Mouse (Mus musculus) layer of hippocampus, adult 2 months (tissue): Measurements from ENCODE around the gene Slc2a5. TPM values are rescaled to one million over a fixed set of nuclear protein-coding genes. Genes with fewer than 3 reads are reported as not detected.

Source experiments
- DNase-seq, 2 experiments: peaks; one replicate each; pipeline ENCODE4 v3.0.0; 2022; ENCODE audit warnings: low spot score in 2 of 2
- H3K27ac ChIP-seq: fragments of 200-600 bp; 2 replicates; pipeline ENCODE4 v1.8.1; 2022
- H3K4me3 ChIP-seq: fragments of 200-600 bp; 2 replicates; pipeline ENCODE4 v1.8.1; 2022; ENCODE audit warnings: mild to moderate bottlenecking
- CTCF ChIP-seq: fragments of 200-600 bp; conservative IDR thresholded peaks from 2 replicates; pipeline ENCODE4 v1.8.1; 2022; ENCODE audit warnings: antibody characterized with exemption, mild to moderate bottlenecking, moderate library complexity
- long read RNA-seq, 2 experiments: library from polyadenylated mRNA; stranded (forward); transcript quantifications; one replicate each; pipeline ENCODE4 v2.0.0; 2021; ENCODE audit warnings: borderline mapping rate in 2 of 2
- total RNA-seq, 2 experiments: library from RNA; stranded (reverse); gene quantifications; 2 replicates each; pipeline ENCODE4 v1.2.3; 2021

The Slc2a5 gene
- 1 to 10 TPM; 4.6 to 5.5 TPM for total RNA-seq
- long read RNA-seq, experiment 1, partial matches to known transcripts = 7 of 8 reads
- long read RNA-seq, experiment 1, other reads (novel, unspliced or antisense) = 1 of 8 reads
- long read RNA-seq, experiment 2, partial matches to known transcripts = 5 of 5 reads
- long read RNA-seq, experiment 2, other reads (novel, unspliced or antisense) = 0 of 5 reads

- H3K27ac ChIP-seq = no peak within 1 kb of the TSS; the same call in 1 of the 2 replicates
Observed at GRCm38 (mm10) chr4:150119055-150119454, at the start of gene Slc2a5. Slc2a5 (plus strand) TSS chr4:150119283.

GRCm38 (mm10) chr4:150070136-150070535, 48.9 kb upstream of the Slc2a5 start:
- DNase-seq = no peak
- no peak overlapping the region for H3K4me3 ChIP-seq
- no peak overlapping the region for H3K27ac ChIP-seq
- TF ChIP-seq CTCF = no peak

More at GRCm38 (mm10) chr4:150119055-150119454, at the start of gene Slc2a5:
- no peak for TF ChIP-seq CTCF
- no peak within 1 kb of the TSS for H3K4me3 ChIP-seq
- DNase-seq = no peak

DNA sequence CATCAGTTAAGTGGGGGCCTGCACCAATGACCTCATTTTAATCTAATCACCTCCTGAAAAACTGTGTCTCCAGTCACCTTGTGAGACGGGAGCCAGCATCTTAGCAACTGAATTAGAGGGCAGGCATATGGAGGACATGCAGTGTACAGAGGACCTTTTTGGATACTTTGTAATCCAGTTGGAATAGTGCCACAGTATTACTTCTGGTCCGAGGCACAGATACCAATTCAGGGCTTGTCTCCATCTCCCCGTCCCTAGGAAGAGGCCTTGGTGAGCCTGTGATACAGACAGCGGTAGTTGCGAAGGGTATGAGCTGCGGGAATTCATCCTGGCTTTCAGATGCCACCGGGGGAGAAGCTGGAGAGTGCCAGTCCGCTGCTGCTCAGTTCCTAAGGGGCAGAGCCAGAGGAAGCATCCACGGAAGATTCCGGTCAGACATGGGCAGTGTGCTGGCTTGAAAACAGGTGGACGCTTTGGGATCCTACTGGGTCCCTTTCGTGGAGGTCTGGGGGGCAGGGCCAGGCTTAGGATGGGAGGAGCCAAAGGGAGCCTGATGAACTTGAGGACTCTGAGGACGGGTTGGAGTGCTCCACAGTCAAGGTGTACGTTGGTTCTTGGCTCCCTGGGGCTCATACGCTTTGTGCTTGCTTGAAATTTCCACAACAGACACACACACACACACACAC, 46.5 kb upstream of the Slc2a5 start:
- no peak overlapping the region for H3K27ac ChIP-seq
- H3K4me3 ChIP-seq = no peak overlapping the region
- TF ChIP-seq CTCF = no peak
- DNase-seq = no peak

- H3K4me3 ChIP-seq = no peak overlapping the region
- TF ChIP-seq CTCF = peak; percentile 79
- no peak overlapping the region for H3K27ac ChIP-seq
- peak in 1 of 2 experiments; percentile 48 for DNase-seq
Observed at GRCm38 (mm10) chr4:150073102-150073473, 46.0 kb upstream of the Slc2a5 start.

DNA sequence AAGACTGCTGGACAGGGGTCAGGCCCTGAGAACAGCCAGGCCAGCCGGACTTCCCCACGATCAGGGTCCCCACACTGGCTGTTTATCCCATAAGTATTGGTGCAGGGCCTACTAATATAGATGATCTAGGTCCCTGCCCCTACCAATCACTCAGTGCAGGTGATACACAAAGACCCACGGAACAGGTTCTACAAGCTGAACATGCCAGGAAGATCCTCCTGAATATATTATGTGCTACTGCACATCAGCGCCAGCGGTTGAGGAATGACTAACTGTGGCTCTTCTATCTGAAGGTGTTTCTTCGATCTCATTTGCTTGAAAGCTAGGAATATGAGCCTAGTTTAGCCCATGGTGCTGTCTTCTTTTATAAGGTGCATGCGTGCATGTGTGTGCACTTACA, 43.7 kb upstream of the Slc2a5 start:
- Histone ChIP-seq H3K27ac (no peak overlapping the region), H3K4me3 (no peak overlapping the region)
- DNase-seq = no peak
- TF ChIP-seq CTCF = no peak

- Histone ChIP-seq H3K4me3 (no peak overlapping the region), H3K27ac (no peak overlapping the region)
- no peak for TF ChIP-seq CTCF
- no peak for DNase-seq
Observed at GRCm38 (mm10) chr4:150076147-150076546, 42.9 kb upstream of the Slc2a5 start.

GRCm38 (mm10) chr4:150078646-150079045, 40.4 kb upstream of the Slc2a5 start:
- no peak for TF ChIP-seq CTCF

GRCm38 (mm10) chr4:150079244-150079643, 39.8 kb upstream of the Slc2a5 start:
- no peak for TF ChIP-seq CTCF
- Histone ChIP-seq H3K4me3 (no peak overlapping the region), H3K27ac (no peak overlapping the region)
- DNase-seq = no peak

More at GRCm38 (mm10) chr4:150078646-150079045, 40.4 kb upstream of the Slc2a5 start:
- Histone ChIP-seq H3K27ac (no peak overlapping the region), H3K4me3 (no peak overlapping the region)
- DNase-seq = no peak

- TF ChIP-seq CTCF = no peak
Observed at GRCm38 (mm10) chr4:150080330-150080967, 38.6 kb upstream of the Slc2a5 start.

GRCm38 (mm10) chr4:150085366-150085765, 33.7 kb upstream of the Slc2a5 start:
- no peak for DNase-seq
- H3K27ac ChIP-seq = no peak overlapping the region
- TF ChIP-seq CTCF = peak; percentile 43
- H3K4me3 ChIP-seq = no peak overlapping the region

More at GRCm38 (mm10) chr4:150080330-150080967, 38.6 kb upstream of the Slc2a5 start:
- no peak for DNase-seq
- Histone ChIP-seq H3K27ac (no peak overlapping the region), H3K4me3 (no peak overlapping the region)

DNA sequence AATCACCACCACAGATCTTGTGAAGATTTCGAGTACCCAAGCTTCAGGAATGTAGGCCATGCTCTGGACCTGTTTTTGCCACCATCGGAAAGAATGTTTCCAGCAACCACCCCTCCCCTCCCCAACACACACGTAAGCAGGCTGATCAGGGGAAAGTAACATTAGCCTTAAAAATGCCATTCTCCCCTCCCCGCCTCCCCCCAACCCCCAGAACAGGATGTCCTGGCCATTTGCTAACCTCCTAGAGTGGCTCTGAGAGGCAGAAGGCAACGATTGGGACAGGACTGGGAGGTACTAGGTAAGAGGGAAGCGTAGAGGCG, 32.3 kb upstream of the Slc2a5 start:
- TF ChIP-seq CTCF = no peak
- peak overlapping the region; percentile 75 for H3K4me3 ChIP-seq
- H3K27ac ChIP-seq = 0 out of 2 replicates have a peak overlapping the region, but pooled peaks have one; percentile 5
- DNase-seq = no peak

GRCm38 (mm10) chr4:150087161-150087889, 31.8 kb upstream of the Slc2a5 start, which contains the start of gene Gpr157:
Gpr157 (plus strand) TSS chr4:150087365.
- DNase-seq = peak; percentile 86 to 93
- Histone ChIP-seq H3K4me3 (peak within 1 kb of the TSS; percentile 75), H3K27ac (peak within 1 kb of the TSS; percentile 30)
- peak; percentile 57 for TF ChIP-seq CTCF
